Mouse (Mus musculus) B cell, adult 2 months (primary cell): Measurements from ENCODE around the gene Mycl.
A peak's percentile ranks its signal among the peaks of the same experiment; 100 is the strongest.

ENCODE experiments used
- DNase-seq, 2 experiments: peaks; one replicate each; pipeline ENCODE4 v3.0.0; 2022

Gene Mycl

GRCm38 (mm10) chr4:122995404-122996220 lies at the start of gene Mycl:
Gene Mycl (plus strand): TSS chr4:122995652.
- peak; percentile 93 for DNase-seq

GRCm38 (mm10) chr4:122947223-122947622 lies 48.2 kb upstream of the Mycl start:
- DNase-seq: no peak

GRCm38 (mm10) chr4:122949096-122949495 lies 46.4 kb upstream of the Mycl start:
- no peak for DNase-seq

GRCm38 (mm10) chr4:122954680-122955411 lies 40.6 kb upstream of the Mycl start:
- DNase-seq: no peak

- peak; percentile 79 for DNase-seq
Observed at GRCm38 (mm10) chr4:122955412-122956136, 39.9 kb upstream of the Mycl start.

GRCm38 (mm10) chr4:122956301-122956700 lies 39.2 kb upstream of the Mycl start:
- no peak for DNase-seq

GRCm38 (mm10) chr4:122958491-122959031 lies 36.9 kb upstream of the Mycl start:
- DNase-seq: no peak

GRCm38 (mm10) chr4:122959816-122960215 lies 35.6 kb upstream of the Mycl start:
- no peak for DNase-seq

GRCm38 (mm10) chr4:122960321-122961099 lies 34.9 kb upstream of the Mycl start:
- peak; percentile 30 to 40 for DNase-seq

- DNase-seq: peak; percentile 43 to 52
Observed at GRCm38 (mm10) chr4:122961100-122961567, 34.3 kb upstream of the Mycl start, which contains the start of gene Mfsd2a. Gene Mfsd2a (minus strand): TSS chr4:122961188.

- DNase-seq: no peak
Observed at GRCm38 (mm10) chr4:122961589-122961988, 33.9 kb upstream of the Mycl start.

GRCm38 (mm10) chr4:122962751-122963150 lies 32.7 kb upstream of the Mycl start:
- DNase-seq: no peak

- DNase-seq: no peak
Observed at GRCm38 (mm10) chr4:122968106-122968505, 27.3 kb upstream of the Mycl start.

GRCm38 (mm10) chr4:122971191-122971590 lies 24.3 kb upstream of the Mycl start:
- no peak for DNase-seq

GRCm38 (mm10) chr4:122971646-122972045 lies 23.8 kb upstream of the Mycl start:
- DNase-seq: no peak

- DNase-seq: no peak
Observed at GRCm38 (mm10) chr4:122972056-122972455, 23.4 kb upstream of the Mycl start.

GRCm38 (mm10) chr4:122974976-122975520 lies 20.4 kb upstream of the Mycl start:
- DNase-seq: no peak

GRCm38 (mm10) chr4:122976885-122977284 lies 18.6 kb upstream of the Mycl start:
- DNase-seq: no peak

- no peak for DNase-seq
Observed at GRCm38 (mm10) chr4:122978850-122979249, 16.6 kb upstream of the Mycl start.

- no peak for DNase-seq
Observed at GRCm38 (mm10) chr4:122979826-122980225, 15.6 kb upstream of the Mycl start.

- no peak for DNase-seq
Observed at GRCm38 (mm10) chr4:122980684-122981083, 14.8 kb upstream of the Mycl start.

- no peak for DNase-seq
Observed at GRCm38 (mm10) chr4:122981238-122981637, 14.2 kb upstream of the Mycl start.
